Mouse (Mus musculus): ENCODE measurements around the gene Pbx4. TPM values are rescaled to one million over a fixed set of nuclear protein-coding genes. Genes with fewer than 3 reads are reported as not detected.

The Pbx4 gene
- polyA plus RNA-seq, 1 experiment from 2014 or later = 9.0 TPM

DNA sequence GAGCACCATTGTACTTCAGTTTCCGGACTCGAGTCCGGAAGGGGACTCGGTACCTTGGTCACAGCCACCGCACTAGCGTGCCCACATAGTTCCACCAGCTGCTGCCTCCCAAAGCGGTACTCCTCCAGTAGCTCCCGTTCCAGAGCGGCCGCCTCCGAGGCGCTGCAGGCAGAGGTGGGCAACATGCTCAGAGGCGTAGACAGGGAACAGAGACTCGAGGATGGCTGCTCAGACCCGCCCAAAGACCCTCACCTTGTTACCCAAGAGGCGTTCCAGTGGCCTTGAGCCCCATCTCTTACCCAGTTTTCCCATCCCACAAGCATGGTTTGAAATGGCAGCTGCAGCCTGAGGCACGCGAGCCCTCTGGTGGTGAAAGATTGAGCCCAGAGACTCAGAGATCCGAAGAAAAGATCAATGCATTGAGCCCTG, 58.5 kb downstream of the Pbx4 start:
- Histone ChIP-seq H3K9ac (ENCODE audit: low read depth, low read length) (no peak overlapping the region), H3K4me1 (ENCODE audit: control insufficient read depth, insufficient read depth, low read length) (peaks cover 11% of the 10 kb centered on the region; the same call in 1 of the 2 replicates), H3K4me3 (ENCODE audit: low read depth, low read length) (no peak overlapping the region), H3K27me3 (replicated peaks; ENCODE audit: control insufficient read depth, insufficient read depth, low read length) (peaks cover 54% of the 10 kb centered on the region), H3K9me3 (ENCODE audit: control insufficient read depth, low read length) (no peaks in the 10 kb centered on the region), H3K36me3 (ENCODE audit: control insufficient read depth, insufficient read depth, low read length) (peaks cover 21% of the 10 kb centered on the region; the same call in 1 of the 2 replicates), H3K27ac (replicated peaks; ENCODE audit: low read depth, low read length) (no peak overlapping the region), H3K4me2 (ENCODE audit: low read depth, low read length) (no peak overlapping the region)
- no peak for ATAC-seq (ENCODE audit: low read depth)
- peak; percentile 36 for DNase-seq (ENCODE audit: low spot score)
- 41% methylated on average over 15 of the region's 19 CpGs for WGBS

DNA sequence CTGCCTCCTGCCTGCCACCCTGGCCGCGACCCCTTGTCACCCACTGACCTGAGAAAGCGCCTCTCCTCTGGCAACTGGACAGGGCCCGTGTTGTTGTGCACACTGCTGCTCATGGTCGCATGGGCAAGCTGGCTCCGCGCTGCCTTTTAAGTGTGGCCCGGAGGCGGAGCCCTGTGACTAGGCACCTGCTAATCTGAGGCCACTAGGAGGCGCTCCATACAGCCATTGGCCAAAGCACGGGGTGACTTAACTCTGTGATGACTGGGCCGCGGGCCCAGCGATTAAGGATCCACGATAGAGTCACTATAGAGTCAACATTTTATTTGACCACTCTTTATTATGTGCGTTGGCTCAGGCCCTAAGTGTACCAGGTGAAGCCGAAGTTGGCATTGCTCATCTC, 61.6 kb downstream of the Pbx4 start:
- DNase-seq (ENCODE audit: low spot score) = no peak
- peaks cover 38% of the 10 kb centered on the region; the same call in 1 of the 2 replicates for H3K36me3 ChIP-seq (ENCODE audit: control insufficient read depth, insufficient read depth, low read length)
- H3K27ac ChIP-seq (replicated peaks; ENCODE audit: low read depth, low read length) = no peak overlapping the region
- H3K4me1 ChIP-seq (ENCODE audit: control insufficient read depth, insufficient read depth, low read length) = peaks cover 3% of the 10 kb centered on the region; the same call in 1 of the 2 replicates
- peaks cover 24% of the 10 kb centered on the region for H3K27me3 ChIP-seq (replicated peaks; ENCODE audit: control insufficient read depth, insufficient read depth, low read length)
- no peak overlapping the region for H3K4me3 ChIP-seq (ENCODE audit: low read depth, low read length)
- no peaks in the 10 kb centered on the region for H3K9me3 ChIP-seq (ENCODE audit: control insufficient read depth, low read length)
- H3K4me2 ChIP-seq (ENCODE audit: low read depth, low read length) = no peak overlapping the region
- 33% methylated on average over 17 of the region's 17 CpGs for WGBS
- ATAC-seq (ENCODE audit: low read depth) = no peak
- no peak overlapping the region for H3K9ac ChIP-seq (ENCODE audit: low read depth, low read length)

DNA sequence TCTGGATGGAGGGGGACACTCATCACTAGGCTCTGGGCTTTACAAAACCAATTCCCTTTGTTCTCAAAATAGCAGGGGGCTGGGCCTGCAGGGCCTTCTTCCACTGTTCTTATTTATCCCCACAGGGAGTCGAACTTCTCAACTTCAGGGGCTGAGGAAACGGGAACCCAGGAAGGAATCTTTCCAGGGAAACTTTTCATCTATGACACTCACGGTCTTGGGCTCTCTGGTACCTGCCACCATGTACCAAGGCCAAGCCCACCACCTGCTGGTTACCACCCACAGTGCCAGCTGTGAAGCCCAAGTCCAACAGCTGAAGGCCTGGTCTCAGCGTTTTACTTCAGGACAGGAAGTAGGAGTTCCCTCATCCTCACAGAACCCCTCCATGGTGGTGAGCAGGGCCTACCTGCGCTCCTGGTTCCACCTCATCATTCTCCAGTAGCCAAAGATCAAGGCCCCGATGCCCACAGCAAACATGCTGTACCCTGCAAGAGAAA, 62.6 kb downstream of the Pbx4 start:
- H3K9me3 ChIP-seq (ENCODE audit: control insufficient read depth, low read length) = no peaks in the 10 kb centered on the region
- no peak for ATAC-seq (ENCODE audit: low read depth)

DNA sequence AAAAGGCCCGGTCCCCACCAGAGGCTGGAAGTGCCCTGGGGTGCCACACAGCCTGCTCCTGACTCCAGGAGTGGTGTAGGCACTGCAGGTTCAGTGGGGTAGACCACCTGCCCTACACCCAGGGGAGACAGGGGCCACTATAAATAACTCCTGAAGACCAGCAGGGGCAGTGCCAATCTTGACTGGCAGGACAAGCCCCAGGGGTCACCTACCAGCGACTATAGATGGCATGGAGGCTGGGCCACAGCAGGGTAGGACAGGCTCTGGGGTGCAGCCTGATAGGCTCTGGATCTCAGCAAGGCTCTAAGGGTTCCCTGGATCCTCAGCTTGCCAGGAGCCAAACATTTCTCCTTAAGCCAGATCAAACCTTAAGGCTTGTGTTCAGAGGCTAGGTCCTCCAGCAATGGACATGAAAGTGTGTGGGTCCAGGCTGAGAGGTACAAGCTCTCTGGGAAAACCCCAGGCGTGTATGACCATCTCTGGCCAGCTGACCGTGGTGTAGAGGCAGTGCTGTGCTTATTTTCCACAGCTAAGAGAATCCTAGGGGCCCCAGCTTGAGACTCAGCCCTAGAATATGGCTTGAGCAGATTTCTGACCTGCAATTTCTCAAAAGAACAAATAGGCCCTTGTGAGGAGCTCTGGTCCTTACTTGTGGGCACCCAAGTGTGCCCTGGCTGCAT, 63.6 kb downstream of the Pbx4 start:
- Histone ChIP-seq H3K9me3 (ENCODE audit: control insufficient read depth, low read length) (no peaks in the 10 kb centered on the region), H3K27ac (replicated peaks; ENCODE audit: low read depth, low read length) (no peak overlapping the region), H3K4me3 (ENCODE audit: low read depth, low read length) (no peak overlapping the region), H3K4me2 (ENCODE audit: low read depth, low read length) (no peak overlapping the region), H3K9ac (ENCODE audit: low read depth, low read length) (no peak overlapping the region), H3K27me3 (replicated peaks; ENCODE audit: control insufficient read depth, insufficient read depth, low read length) (0 out of 2 replicates have a peak, but pooled peaks cover 4% of the 10 kb centered on the region), H3K4me1 (ENCODE audit: control insufficient read depth, insufficient read depth, low read length) (peaks cover 12% of the 10 kb centered on the region), H3K36me3 (ENCODE audit: control insufficient read depth, insufficient read depth, low read length) (peaks cover 38% of the 10 kb centered on the region; the same call in 1 of the 2 replicates)
- ATAC-seq (ENCODE audit: low read depth) = no peak
- no peak for DNase-seq (ENCODE audit: low spot score)
- WGBS = 64% methylated on average over 4 of the region's 4 CpGs

More for the DNA sequence above, 62.6 kb downstream of the Pbx4 start:
- WGBS = 64% methylated on average over 6 of the region's 6 CpGs
- peaks cover 38% of the 10 kb centered on the region; the same call in 1 of the 2 replicates for H3K36me3 ChIP-seq (ENCODE audit: control insufficient read depth, insufficient read depth, low read length)
- no peak overlapping the region for H3K9ac ChIP-seq (ENCODE audit: low read depth, low read length)
- H3K4me2 ChIP-seq (ENCODE audit: low read depth, low read length) = no peak overlapping the region
- no peak overlapping the region for H3K4me3 ChIP-seq (ENCODE audit: low read depth, low read length)
- no peak for DNase-seq (ENCODE audit: low spot score)
- peaks cover 14% of the 10 kb centered on the region for H3K27me3 ChIP-seq (replicated peaks; ENCODE audit: control insufficient read depth, insufficient read depth, low read length)
- H3K27ac ChIP-seq (replicated peaks; ENCODE audit: low read depth, low read length) = no peak overlapping the region
- peaks cover 3% of the 10 kb centered on the region; the same call in 1 of the 2 replicates for H3K4me1 ChIP-seq (ENCODE audit: control insufficient read depth, insufficient read depth, low read length)

DNA sequence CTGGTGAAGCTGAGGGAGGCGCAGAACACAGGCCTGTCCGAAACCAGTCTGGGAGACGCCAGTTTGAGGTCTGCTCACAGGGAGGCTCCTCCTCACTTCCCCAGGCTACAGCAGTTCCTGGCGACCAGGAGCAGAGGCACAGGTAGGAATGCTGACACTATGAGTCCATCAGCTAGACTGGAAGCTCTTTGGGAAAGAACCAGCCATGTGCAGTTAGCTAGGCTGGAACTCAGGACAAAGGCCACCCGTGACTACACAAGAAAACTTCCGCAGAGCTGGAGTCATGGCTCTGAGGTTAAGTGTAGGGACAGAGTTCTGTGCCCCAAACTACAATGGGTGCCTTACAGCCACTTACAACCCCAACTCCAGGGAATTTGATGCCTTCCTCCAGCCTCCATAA, 65.6 kb downstream of the Pbx4 start:
- DNase-seq (ENCODE audit: low spot score) (no peak), ATAC-seq (ENCODE audit: low read depth) (no peak)
- Histone ChIP-seq H3K9me3 (ENCODE audit: control insufficient read depth, low read length) (no peaks in the 10 kb centered on the region), H3K36me3 (ENCODE audit: control insufficient read depth, insufficient read depth, low read length) (peaks cover 30% of the 10 kb centered on the region; the same call in 1 of the 2 replicates), H3K27ac (replicated peaks; ENCODE audit: low read depth, low read length) (no peak overlapping the region), H3K4me2 (ENCODE audit: low read depth, low read length) (no peak overlapping the region), H3K9ac (ENCODE audit: low read depth, low read length) (no peak overlapping the region), H3K4me3 (ENCODE audit: low read depth, low read length) (no peak overlapping the region), H3K27me3 (replicated peaks; ENCODE audit: control insufficient read depth, insufficient read depth, low read length) (no peaks in the 10 kb centered on the region), H3K4me1 (ENCODE audit: control insufficient read depth, insufficient read depth, low read length) (peaks cover 16% of the 10 kb centered on the region)
- WGBS = 85% methylated on average over 6 of the region's 6 CpGs

DNA sequence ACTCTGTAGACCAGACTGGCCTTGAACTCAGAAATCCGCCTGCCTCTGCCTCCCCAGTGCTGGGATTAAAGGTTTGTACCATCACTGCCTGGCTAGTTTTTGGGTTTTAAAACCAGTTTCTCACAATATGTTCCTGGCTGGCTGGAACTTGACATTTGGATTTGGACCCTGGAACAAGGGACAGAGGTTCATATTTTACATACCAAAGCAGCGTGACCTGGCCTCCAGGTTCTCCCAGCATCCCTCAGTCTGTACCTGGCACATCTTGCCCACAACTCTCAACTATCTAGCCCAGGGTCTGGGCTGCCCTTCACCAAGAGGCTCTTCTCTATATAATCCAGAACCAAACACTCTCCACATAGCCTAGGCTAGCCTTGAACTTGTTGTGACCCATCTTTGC, 67.6 kb downstream of the Pbx4 start:
- no peak overlapping the region for H3K9ac ChIP-seq (ENCODE audit: low read depth, low read length)
- 0 out of 2 replicates have a peak, but pooled peaks cover 17% of the 10 kb centered on the region for H3K36me3 ChIP-seq (ENCODE audit: control insufficient read depth, insufficient read depth, low read length)
- no peak overlapping the region for H3K27ac ChIP-seq (replicated peaks; ENCODE audit: low read depth, low read length)
- 92% methylated on average over 2 of the region's 2 CpGs for WGBS
- ATAC-seq (ENCODE audit: low read depth) = no peak
- H3K27me3 ChIP-seq (replicated peaks; ENCODE audit: control insufficient read depth, insufficient read depth, low read length) = no peaks in the 10 kb centered on the region
- DNase-seq (ENCODE audit: low spot score) = no peak
- H3K4me2 ChIP-seq (ENCODE audit: low read depth, low read length) = peak overlapping the region; percentile 97; the same call in 1 of the 2 replicates
- H3K9me3 ChIP-seq (ENCODE audit: control insufficient read depth, low read length) = no peaks in the 10 kb centered on the region
- H3K4me1 ChIP-seq (ENCODE audit: control insufficient read depth, insufficient read depth, low read length) = peaks cover 24% of the 10 kb centered on the region
- H3K4me3 ChIP-seq (ENCODE audit: low read depth, low read length) = no peak overlapping the region

DNA sequence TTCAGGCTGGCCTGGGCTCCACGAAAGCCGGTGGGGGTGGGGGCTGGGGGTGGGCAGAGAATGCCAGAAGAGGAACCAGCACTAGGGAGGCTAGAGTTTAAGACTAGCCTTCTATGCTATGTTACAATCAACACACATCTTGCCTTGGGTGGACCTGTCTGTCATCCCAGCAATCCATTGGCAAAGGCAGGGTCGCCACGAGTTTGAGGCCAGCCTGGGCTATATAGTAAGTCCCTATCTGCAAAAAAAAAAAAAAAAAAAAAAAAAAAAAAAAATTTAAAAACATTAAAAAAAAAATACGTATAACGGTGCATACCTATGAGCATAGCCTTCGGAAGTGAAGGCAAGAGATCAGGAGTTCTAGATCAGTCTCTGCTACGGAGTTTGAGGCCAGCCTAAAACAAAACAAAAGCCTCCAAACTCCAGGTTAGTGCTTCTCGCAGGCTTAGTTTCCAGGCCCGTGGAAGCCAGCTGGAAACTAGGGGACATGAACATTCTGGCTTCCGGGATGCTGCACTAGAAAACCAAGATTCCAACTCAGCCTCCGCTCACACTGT, 68.7 kb downstream of the Pbx4 start:
- H3K9me3 ChIP-seq (ENCODE audit: control insufficient read depth, low read length) = no peaks in the 10 kb centered on the region
- 18% methylated on average over 12 of the region's 12 CpGs for WGBS
- peak overlapping the region; percentile 68 for H3K4me3 ChIP-seq (ENCODE audit: low read depth, low read length)
- H3K4me2 ChIP-seq (ENCODE audit: low read depth, low read length) = peak overlapping the region; percentile 97
- H3K36me3 ChIP-seq (ENCODE audit: control insufficient read depth, insufficient read depth, low read length) = 0 out of 2 replicates have a peak, but pooled peaks cover 17% of the 10 kb centered on the region
- ATAC-seq (ENCODE audit: low read depth) = no peak
- H3K27me3 ChIP-seq (replicated peaks; ENCODE audit: control insufficient read depth, insufficient read depth, low read length) = no peaks in the 10 kb centered on the region
- H3K9ac ChIP-seq (ENCODE audit: low read depth, low read length) = peak overlapping the region; percentile 80
- H3K4me1 ChIP-seq (ENCODE audit: control insufficient read depth, insufficient read depth, low read length) = peaks cover 24% of the 10 kb centered on the region
- no peak for DNase-seq (ENCODE audit: low spot score)
- peak overlapping the region; percentile 87 for H3K27ac ChIP-seq (replicated peaks; ENCODE audit: low read depth, low read length)

DNA sequence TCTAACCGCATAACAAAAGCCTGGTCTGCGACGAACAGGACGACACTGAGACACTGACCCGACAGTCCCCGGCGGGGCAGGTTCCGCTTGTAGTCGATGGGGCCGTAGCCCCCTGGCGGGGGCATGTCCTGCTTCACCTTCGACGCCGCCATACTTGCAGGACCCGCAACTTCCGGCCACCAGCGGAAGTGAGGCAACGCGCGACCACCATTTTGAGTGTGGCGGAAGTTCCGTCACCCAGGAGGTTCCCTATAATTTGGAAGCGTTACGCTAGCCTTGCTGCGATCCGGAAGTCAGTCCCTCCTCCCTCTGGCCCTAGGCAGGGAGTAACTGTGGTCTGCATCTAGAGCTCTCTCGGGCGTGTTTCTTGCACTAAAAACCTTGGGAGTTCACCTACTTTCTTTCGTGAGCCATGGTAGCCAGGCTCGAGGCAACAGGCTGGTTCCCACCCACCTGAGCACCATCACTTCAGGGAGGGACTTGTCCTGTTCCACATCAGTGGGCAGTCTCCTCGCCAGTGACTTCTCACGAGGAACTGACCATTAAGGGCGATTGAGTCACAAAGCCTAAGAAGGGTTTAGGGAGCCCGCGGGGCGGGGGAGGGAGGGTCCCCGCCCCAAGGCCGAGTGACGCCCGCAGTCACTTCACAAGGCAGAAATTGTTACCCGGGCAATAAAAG, 69.3 kb downstream of the Pbx4 start:
- ATAC-seq (ENCODE audit: low read depth) = peak; percentile 72
- WGBS = 4% methylated on average over 38 of the region's 41 CpGs
- peaks cover 24% of the 10 kb centered on the region for H3K4me1 ChIP-seq (ENCODE audit: control insufficient read depth, insufficient read depth, low read length)

More for the DNA sequence above, 69.3 kb downstream of the Pbx4 start:
- Histone ChIP-seq H3K4me2 (ENCODE audit: low read depth, low read length) (peak overlapping the region; percentile 97), H3K27ac (replicated peaks; ENCODE audit: low read depth, low read length) (peak overlapping the region; percentile 87), H3K9ac (ENCODE audit: low read depth, low read length) (peak overlapping the region; percentile 80), H3K4me3 (ENCODE audit: low read depth, low read length) (peak overlapping the region; percentile 68), H3K9me3 (ENCODE audit: control insufficient read depth, low read length) (no peaks in the 10 kb centered on the region), H3K36me3 (ENCODE audit: control insufficient read depth, insufficient read depth, low read length) (0 out of 2 replicates have a peak, but pooled peaks cover 17% of the 10 kb centered on the region), H3K27me3 (replicated peaks; ENCODE audit: control insufficient read depth, insufficient read depth, low read length) (no peaks in the 10 kb centered on the region)
- DNase-seq (ENCODE audit: low spot score) = peak; percentile 97

Data from embryonic facial prominence, embryonic 14.5 days (tissue).